Comparison of ENCODE assay signal across 14 mouse cellular contexts in genomic region chr6:87127049-87127753, GRCm38 (mm10). TPM values are rescaled to one million over a fixed set of nuclear protein-coding genes. Genes with fewer than 3 reads are reported as not detected.
DNase-seq lines count a peak whose midpoint lies in the region; ATAC-seq and TF ChIP-seq lines count a peak whose summit lies in the region.
"Had no signal": no experiment of that assay in that cellular context is flagged by ENCODE, and none has a peak within 500 bp of the region (broad histone marks: within the 10 kb centered on the region; RNA-seq: fewer than 3 reads in every experiment).

No protein-coding gene starts in this region.

- H3K36me3 ChIP-seq in kidney, embryonic 15.5 days: no peaks in the 10 kb centered on the region
- H3K36me3 ChIP-seq in kidney, embryonic 14.5 days (ENCODE audit: control insufficient read depth, insufficient read depth, low read length): no peaks in the 10 kb centered on the region
- no peaks in the 10 kb centered on the region for H3K36me3 ChIP-seq in CH12.LX (replicated peaks in 1 of 2; ENCODE audit: control insufficient read depth in 1 of 2, insufficient read depth in 1 of 2, low read length in 1 of 2)
- H3K36me3 ChIP-seq in embryonic facial prominence, embryonic 14.5 days (ENCODE audit: control insufficient read depth, insufficient read depth, low read length): 0 out of 2 replicates have a peak, but pooled peaks cover 3% of the 10 kb centered on the region
- no peaks in the 10 kb centered on the region for H3K36me3 ChIP-seq in forebrain, postnatal 0 days (ENCODE audit: insufficient read depth)
- H3K36me3 ChIP-seq: hindbrain, embryonic 13.5 days had no signal

- 0 out of 2 replicates have a peak, but pooled peaks cover 8% of the 10 kb centered on the region for H3K4me1 ChIP-seq in kidney, embryonic 15.5 days
- H3K4me1 ChIP-seq in kidney, embryonic 14.5 days (ENCODE audit: control insufficient read depth, insufficient read depth, low read length): no peaks in the 10 kb centered on the region
- peaks cover 12 to 17% of the 10 kb centered on the region in 2 experiments; a peak in 3 of 4 replicates for H3K4me1 ChIP-seq in CH12.LX (ENCODE audit: control insufficient read depth in 1 of 2, insufficient read depth in 2 of 2)
- peaks cover 8% of the 10 kb centered on the region for H3K4me1 ChIP-seq in embryonic facial prominence, embryonic 14.5 days (ENCODE audit: control insufficient read depth, insufficient read depth, low read length)
- no peaks in the 10 kb centered on the region for H3K4me1 ChIP-seq in cerebellum, adult 2 months (ENCODE audit: control insufficient read depth, insufficient read depth, low read length)
- no peaks in the 10 kb centered on the region for H3K4me1 ChIP-seq in forebrain, postnatal 0 days (ENCODE audit: insufficient read depth)
- H3K4me1 ChIP-seq: hindbrain, embryonic 13.5 days had no signal

- peak; percentile 30; the same call in 1 of the 2 replicates for TF ChIP-seq EP300 in CH12.LX (IDR thresholded peaks at IDR 0.05; ENCODE audit: low read length)

- in situ Hi-C loops in CH12.LX (cut with MboI; ENCODE audit: low pct_ligation_motif_present, low pct_unique_long_range_greater_than_20kb, low sequenced_read_pairs): no loop called here

- TF ChIP-seq CTCF in CH12.LX (conservative IDR thresholded peaks at IDR 0.05 in 1 of 2, IDR thresholded peaks at IDR 0.05 in 1 of 2; ENCODE audit: low read depth in 2 of 2, low read length in 2 of 2): no peak
- no peak for TF ChIP-seq CTCF in cerebellum, adult 2 months (IDR thresholded peaks at IDR 0.05; ENCODE audit: borderline replicate concordance, insufficient read depth, low read depth, low read length)
- no peak for TF ChIP-seq CTCF in forebrain, postnatal 0 days (IDR thresholded peaks at IDR 0.05; ENCODE audit: low read depth)

- peak overlapping the region; percentile 48; the same call in 1 of the 2 replicates for H3K27ac ChIP-seq in kidney, embryonic 15.5 days
- no peak overlapping the region for H3K27ac ChIP-seq in kidney, embryonic 14.5 days (ENCODE audit: low read depth, low read length)
- H3K27ac ChIP-seq in CH12.LX (ENCODE audit: insufficient read depth, low read depth): no peak overlapping the region
- 0 out of 2 replicates have a peak overlapping the region, but pooled peaks have one; percentile 25 for H3K27ac ChIP-seq in embryonic facial prominence, embryonic 14.5 days (replicated peaks; ENCODE audit: low read depth, low read length)
- no peak overlapping the region for H3K27ac ChIP-seq in cerebellum, adult 2 months (ENCODE audit: insufficient read depth, low read length)
- H3K27ac ChIP-seq in forebrain, postnatal 0 days (ENCODE audit: low read depth, low read length): no peak overlapping the region
- H3K27ac ChIP-seq: hindbrain, embryonic 13.5 days; liver, embryonic 14.5 days had no signal

- no peak for TF ChIP-seq RAD21 in CH12.LX (IDR thresholded peaks at IDR 0.05; ENCODE audit: low read depth, low read length)

- H3K27me3 ChIP-seq in kidney, embryonic 15.5 days: no peaks in the 10 kb centered on the region
- H3K27me3 ChIP-seq in kidney, embryonic 14.5 days (ENCODE audit: control insufficient read depth, insufficient read depth, low read length): no peaks in the 10 kb centered on the region
- no peaks in the 10 kb centered on the region for H3K27me3 ChIP-seq in CH12.LX (replicated peaks)
- H3K27me3 ChIP-seq in embryonic facial prominence, embryonic 14.5 days (replicated peaks; ENCODE audit: control insufficient read depth, insufficient read depth, low read length): no peaks in the 10 kb centered on the region
- H3K27me3 ChIP-seq in cerebellum, adult 2 months (ENCODE audit: control insufficient read depth, insufficient read depth, low read length): no peaks in the 10 kb centered on the region
- H3K27me3 ChIP-seq in forebrain, postnatal 0 days (ENCODE audit: insufficient read depth, low read length): no peaks in the 10 kb centered on the region
- H3K27me3 ChIP-seq: hindbrain, embryonic 13.5 days had no signal

- peaks cover 3% of the 10 kb centered on the region for H3K9me3 ChIP-seq in kidney, embryonic 15.5 days (replicated peaks)
- H3K9me3 ChIP-seq in kidney, embryonic 14.5 days (ENCODE audit: control insufficient read depth, low read length): no peaks in the 10 kb centered on the region
- H3K9me3 ChIP-seq in CH12.LX (replicated peaks; ENCODE audit: low read length): peaks cover 7% of the 10 kb centered on the region
- no peaks in the 10 kb centered on the region for H3K9me3 ChIP-seq in embryonic facial prominence, embryonic 14.5 days (ENCODE audit: control insufficient read depth, low read length)
- H3K9me3 ChIP-seq in forebrain, postnatal 0 days (ENCODE audit: low read length): no peaks in the 10 kb centered on the region
- H3K9me3 ChIP-seq: hindbrain, embryonic 13.5 days had no signal

- no peak for TF ChIP-seq POLR2A in CH12.LX (IDR thresholded peaks at IDR 0.05; ENCODE audit: low read depth, low read length)
- TF ChIP-seq POLR2A in cerebellum, adult 2 months (IDR thresholded peaks at IDR 0.05; ENCODE audit: borderline replicate concordance, insufficient read depth, low read length): no peak

- no peak overlapping the region for H3K4me3 ChIP-seq in kidney, embryonic 15.5 days (replicated peaks)
- H3K4me3 ChIP-seq in kidney, embryonic 14.5 days (ENCODE audit: low read length): no peak overlapping the region
- no peak overlapping the region for H3K4me3 ChIP-seq in CH12.LX (replicated peaks in 1 of 3; ENCODE audit: low read depth in 2 of 3, low read length in 2 of 3, poor library complexity in 1 of 3)
- no peak overlapping the region for H3K4me3 ChIP-seq in embryonic facial prominence, embryonic 14.5 days (ENCODE audit: low read depth, low read length)
- H3K4me3 ChIP-seq in cerebellum, adult 2 months (replicated peaks; ENCODE audit: insufficient read depth, low read depth, low read length): no peak overlapping the region
- no peak overlapping the region for H3K4me3 ChIP-seq in forebrain, postnatal 0 days (ENCODE audit: low read depth, low read length)
- H3K4me3 ChIP-seq: hindbrain, embryonic 13.5 days had no signal

- 40% methylated on average over 8 of the region's 8 CpGs for WGBS in kidney, embryonic 15.5 days
- 53% methylated on average over 8 of the region's 8 CpGs for WGBS in kidney, embryonic 14.5 days
- 39% methylated on average over 8 of the region's 8 CpGs for WGBS in embryonic facial prominence, embryonic 14.5 days
- WGBS in cerebellum, adult 2 months: 66% methylated on average over 8 of the region's 8 CpGs
- WGBS in forebrain, postnatal 0 days: 67% methylated on average over 8 of the region's 8 CpGs

- ATAC-seq in kidney, embryonic 15.5 days (replicated peaks; ENCODE audit: low FRiP score): 0 out of 2 replicates have a peak, but pooled peaks have one; percentile 52
- ATAC-seq in kidney, embryonic 14.5 days (ENCODE audit: low FRiP score, low TSS enrichment): no peak
- peak; percentile 60; the same call in 1 of the 2 replicates for ATAC-seq in embryonic facial prominence, embryonic 14.5 days (ENCODE audit: low read depth)
- ATAC-seq in forebrain, postnatal 0 days: no peak
- ATAC-seq in erythroblast, adult 5-6 weeks (replicated peaks; ENCODE audit: low FRiP score, poor library complexity, severe bottlenecking): no peak
- ATAC-seq: activated CD4-positive, CD25-positive, alpha-beta regulatory T cell, adult 4 months had no signal

- H3K4me2 ChIP-seq in kidney, embryonic 15.5 days: no peak overlapping the region
- no peak overlapping the region for H3K4me2 ChIP-seq in kidney, embryonic 14.5 days (replicated peaks; ENCODE audit: low read depth, low read length)
- no peak overlapping the region for H3K4me2 ChIP-seq in CH12.LX (ENCODE audit: insufficient read depth, low read depth, poor library complexity, severe bottlenecking)
- H3K4me2 ChIP-seq in embryonic facial prominence, embryonic 14.5 days (ENCODE audit: low read depth, low read length): no peak overlapping the region
- no peak overlapping the region for H3K4me2 ChIP-seq in forebrain, postnatal 0 days (ENCODE audit: low read depth)
- H3K4me2 ChIP-seq: hindbrain, embryonic 13.5 days had no signal

- dilution Hi-C loops in CH12.LX (cut with MboI; ENCODE audit: extremely low pct_ligation_motif_present, extremely low pct_unique_long_range_greater_than_20kb, low sequenced_read_pairs): no loop called here

- H3K9ac ChIP-seq in kidney, embryonic 15.5 days: no peak overlapping the region
- H3K9ac ChIP-seq in kidney, embryonic 14.5 days (ENCODE audit: low read depth, low read length): no peak overlapping the region
- H3K9ac ChIP-seq in CH12.LX (ENCODE audit: insufficient read depth, low read depth): no peak overlapping the region
- no peak overlapping the region for H3K9ac ChIP-seq in embryonic facial prominence, embryonic 14.5 days (ENCODE audit: low read depth, low read length)
- H3K9ac ChIP-seq in forebrain, postnatal 0 days: no peak overlapping the region
- H3K9ac ChIP-seq: hindbrain, embryonic 13.5 days; liver, embryonic 14.5 days had no signal

- no peaks in the 10 kb centered on the region for H3K79me2 ChIP-seq in CH12.LX (replicated peaks; ENCODE audit: control insufficient read depth, extremely low read depth, insufficient read depth, poor library complexity, severe bottlenecking)

- peak; percentile 39 for DNase-seq in CH12.LX (ENCODE audit: extremely low read depth)
- DNase-seq in embryonic facial prominence, embryonic 14.5 days (ENCODE audit: low spot score): peak; percentile 71
- DNase-seq in lung, postnatal 25 days (ENCODE audit: low spot score): peak; percentile 59
- DNase-seq in cerebellum, adult 2 months: no peak
- DNase-seq in forebrain, postnatal 0 days: no peak
- DNase-seq: cerebellum, adult 11 months; gastrocnemius, postnatal 10 days; thymus, adult 18-20 months had no signal

TF ChIP-seq in CH12.LX, 34 proteins besides CTCF, POLR2A, EP300 and RAD21:
- TF ChIP-seq IRF4 (IDR thresholded peaks at IDR 0.05; ENCODE audit: low read depth, low read length) (peak; percentile 43), BHLHE40 (IDR thresholded peaks at IDR 0.05; ENCODE audit: low read depth, low read length) (peak; percentile 55), CHD2 (IDR thresholded peaks at IDR 0.05; ENCODE audit: low read length) (peak; percentile 58; the same call in 1 of the 2 replicates), USF1 (IDR thresholded peaks at IDR 0.05; ENCODE audit: low read depth, low read length) (no peak)

RNA-seq across cellular contexts. Expression of gene D6Ertd527e, which starts 22.7 kb away (rescaled TPM):
- polyA plus RNA-seq in kidney, embryonic 15.5 days (2015; fragmentation: Nextera tagmentation; extraction: Ambion mirVana): 0.14 and 0.38 TPM in 2 replicates
- 0.09 and 0.26 TPM in 2 replicates for polyA plus RNA-seq in kidney, embryonic 14.5 days (2014; fragmentation: Nextera tagmentation; extraction: Ambion mirVana)
- total RNA-seq in CH12.LX (2012; rRNA removed): 0.08 and 0.34 TPM in 2 replicates
- total RNA-seq in CH12.LX (2014; rRNA removed): not detected in 2 replicates
- polyA plus RNA-seq in CH12.LX (2012; ENCODE audit: insufficient read length, low read depth): 0.10 TPM in 1 of 2 replicates, not detected in the other
- 0.25 and 0.59 TPM in 2 replicates for polyA plus RNA-seq in embryonic facial prominence, embryonic 14.5 days (2014; fragmentation: Nextera tagmentation; extraction: Ambion mirVana)
- 0.21 and 0.38 TPM in 2 replicates for polyA plus RNA-seq in cerebellum, adult 2 months (2012; rRNA removed)
- total RNA-seq in forebrain, postnatal 0 days (2014; rRNA removed): not detected in 2 replicates
- polyA plus RNA-seq in forebrain, postnatal 0 days (2015; fragmentation: Nextera tagmentation; extraction: Ambion mirVana): 0.07 and 0.10 TPM in 2 replicates
- total RNA-seq in erythroblast, adult 5-6 weeks (2015; ENCODE audit: low replicate concordance): not detected in 2 replicates
- total RNA-seq in erythroblast, adult 5-6 weeks (2017; ENCODE audit: low replicate concordance): not detected in 2 replicates

Comparison
In these comparisons a context has a peak if more than half of its experiments do, and no peak if none do; other contexts are left out.
1. ATAC-seq: peak in kidney, embryonic 15.5 days (single experiment) and embryonic facial prominence, embryonic 14.5 days (single experiment); none in kidney, embryonic 14.5 days (single experiment), forebrain, postnatal 0 days (single experiment) and erythroblast, adult 5-6 weeks (single experiment).
2. H3K27ac ChIP-seq: peak in kidney, embryonic 15.5 days (single experiment) and embryonic facial prominence, embryonic 14.5 days (single experiment); none in kidney, embryonic 14.5 days (single experiment), CH12.LX (single experiment), cerebellum, adult 2 months (single experiment) and forebrain, postnatal 0 days (single experiment).
3. DNase-seq: peak in CH12.LX (single experiment), embryonic facial prominence, embryonic 14.5 days (single experiment) and lung, postnatal 25 days (single experiment); none in cerebellum, adult 2 months (0 of 2) and forebrain, postnatal 0 days (single experiment).